Mouse (Mus musculus) frontal cortex, adult 2 months (tissue): ENCODE measurements around the gene Zfp275. TPM values are rescaled to one million over a fixed set of nuclear protein-coding genes. Genes with fewer than 3 reads are reported as not detected.
A peak's percentile ranks its signal among the peaks of the same experiment; 100 is the strongest.
"Not testable (repeated sequence)": the region's sequence is repeated elsewhere in the genome, so short reads cannot be mapped to it uniquely, and the experiment has no call there.

Experiments used
- DNase-seq, 2 experiments: peaks; one replicate each; pipeline ENCODE4 v3.0.0; 2022; ENCODE audit warnings: low spot score in 1 of 2; ENCODE audit errors: extremely low spot score in 1 of 2
- polyA plus RNA-seq: library from polyadenylated mRNA; depleted of rRNA; stranded (reverse); fragments of >200 nt; gene quantifications from 2 replicates; pipeline ENCODE4 v1.2.3, GENCODE M21; 2012; rRNA removed

Zfp275 gene
- polyA plus RNA-seq, result 16.9 and 17.5 TPM in 2 replicates

DNA sequence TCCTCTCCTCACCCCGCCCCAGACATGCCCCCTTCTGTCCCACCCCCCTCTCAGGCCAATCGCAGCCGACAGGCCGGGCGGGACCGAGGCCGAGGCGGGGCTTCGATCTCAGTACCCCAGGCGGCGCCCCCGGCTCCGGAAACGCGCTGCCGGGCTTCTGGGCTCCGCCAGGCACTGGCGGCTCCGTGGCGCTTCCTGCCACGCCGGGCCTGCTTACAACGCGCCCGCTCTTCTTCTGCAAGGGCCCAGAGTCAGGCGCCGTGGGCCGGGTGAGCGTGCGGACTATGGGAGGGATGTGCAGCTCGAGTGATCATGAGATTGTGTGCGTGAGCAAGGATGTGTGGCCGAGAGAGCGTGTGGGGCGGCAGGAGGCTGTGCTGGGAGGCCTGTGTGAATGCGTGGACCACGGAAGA is at the start of gene Zfp275:
Zfp275 (plus strand) TSS at position 139 of the 413 bp plus-strand sequence.
- DNase-seq, result peak; percentile 14 to 69

DNA sequence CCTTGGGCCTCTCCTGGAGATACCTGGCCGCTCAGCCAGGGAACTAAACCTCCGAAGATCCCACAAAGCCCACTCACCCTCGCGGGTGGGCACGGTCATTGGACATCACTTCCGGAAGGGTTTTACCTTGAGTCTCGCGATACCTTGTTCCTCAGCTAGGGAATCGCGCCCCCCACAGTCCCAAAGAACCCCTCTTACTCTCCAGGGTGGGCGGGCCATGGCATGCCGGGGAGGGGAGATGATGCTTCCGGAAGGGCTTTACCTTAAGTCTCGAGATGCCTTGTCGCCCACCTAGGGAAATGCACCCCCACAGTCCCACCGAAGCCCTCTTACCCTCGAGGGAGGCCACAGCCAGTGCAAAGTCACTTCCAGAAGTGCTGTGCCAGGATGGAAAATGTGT is 49.5 kb upstream of the Zfp275 start, which contains the start of the genes Xlr5a and Xlr5c:
Xlr5a (minus strand) TSS at position 101 of the 400 bp plus-strand sequence.
Xlr5c (minus strand) TSS at position 101 of the 400 bp plus-strand sequence.
- DNase-seq, result not testable (repeated sequence)

DNA sequence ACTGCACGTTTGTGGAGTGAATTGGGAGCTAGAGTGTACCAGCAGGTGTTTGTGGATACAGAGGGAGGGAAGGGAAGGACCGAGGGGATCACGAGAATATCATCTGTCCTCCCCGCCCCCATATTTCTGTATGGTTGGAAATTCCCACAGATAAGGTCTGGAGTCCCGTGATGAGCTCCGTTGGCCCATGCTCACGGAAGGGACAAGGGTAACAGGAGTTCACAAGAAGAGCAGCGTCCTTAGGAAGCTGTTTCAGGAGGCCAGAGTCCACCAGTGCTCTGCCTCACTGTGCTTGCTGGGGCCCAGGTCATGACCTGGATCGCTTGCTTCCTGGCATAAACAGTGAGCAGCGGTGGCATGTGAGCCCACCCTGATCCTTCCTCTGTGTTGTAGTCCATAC is 46.7 kb upstream of the Zfp275 start:
- DNase-seq, result not testable (repeated sequence)

DNA sequence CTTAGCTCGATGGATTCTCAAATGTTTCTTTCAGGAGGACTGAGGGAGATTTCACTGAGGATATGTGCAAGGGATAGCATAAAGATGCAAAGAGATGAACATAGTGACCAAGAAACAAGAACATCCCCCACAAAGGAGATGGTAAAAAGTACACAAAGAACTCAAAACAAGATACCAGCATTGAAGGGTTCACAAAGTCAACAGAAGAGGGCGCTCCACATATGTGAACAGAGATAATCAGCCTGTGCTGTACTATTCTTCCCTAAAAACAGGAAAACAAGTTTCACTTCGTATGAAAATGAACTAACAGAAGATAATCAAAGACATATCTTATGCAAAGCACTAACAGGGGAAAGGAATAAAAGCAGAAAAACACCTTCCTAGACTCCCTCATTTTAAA is 29.9 kb upstream of the Zfp275 start:
- peak in 1 of 2 experiments; percentile 65 for DNase-seq

DNA sequence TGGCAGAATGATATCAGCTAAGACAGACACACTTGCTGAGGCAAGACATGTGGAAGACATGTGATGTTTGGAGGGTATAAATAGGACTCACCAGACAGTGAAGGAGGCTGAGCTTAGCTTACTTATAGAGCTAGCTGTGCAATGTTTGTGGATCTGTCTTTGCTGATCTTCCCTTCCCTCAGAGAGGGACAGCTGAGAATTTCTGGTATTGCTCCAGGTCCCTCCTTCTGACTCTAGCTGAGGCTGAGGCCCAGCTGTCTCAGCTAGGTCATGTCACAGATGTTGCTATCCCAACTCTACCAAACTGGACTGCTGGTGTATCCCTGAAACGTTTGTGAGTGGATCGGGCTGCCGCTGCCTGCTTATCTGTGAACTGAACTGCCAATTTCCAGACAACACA is 21.4 kb upstream of the Zfp275 start:
- DNase-seq, result no peak

DNA sequence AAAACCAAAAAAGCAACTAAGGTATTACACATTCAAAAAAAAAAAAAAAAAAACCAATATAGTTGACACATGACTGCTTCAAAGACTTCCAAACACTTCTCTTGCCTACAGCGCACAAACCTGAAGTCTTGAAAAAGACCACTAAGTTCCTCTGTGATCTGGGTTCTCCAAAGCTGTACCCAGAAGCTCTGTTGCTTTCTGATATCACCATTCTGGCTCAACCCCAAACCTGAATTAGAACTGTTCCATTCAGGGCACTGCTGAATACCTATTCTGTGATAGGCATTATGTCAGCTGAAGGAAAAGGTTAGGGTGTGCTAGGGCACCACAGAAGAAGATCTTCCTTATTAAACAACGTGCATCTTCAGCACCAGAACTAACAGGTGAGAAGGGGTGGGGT is 15.2 kb upstream of the Zfp275 start:
- DNase-seq, result no peak

DNA sequence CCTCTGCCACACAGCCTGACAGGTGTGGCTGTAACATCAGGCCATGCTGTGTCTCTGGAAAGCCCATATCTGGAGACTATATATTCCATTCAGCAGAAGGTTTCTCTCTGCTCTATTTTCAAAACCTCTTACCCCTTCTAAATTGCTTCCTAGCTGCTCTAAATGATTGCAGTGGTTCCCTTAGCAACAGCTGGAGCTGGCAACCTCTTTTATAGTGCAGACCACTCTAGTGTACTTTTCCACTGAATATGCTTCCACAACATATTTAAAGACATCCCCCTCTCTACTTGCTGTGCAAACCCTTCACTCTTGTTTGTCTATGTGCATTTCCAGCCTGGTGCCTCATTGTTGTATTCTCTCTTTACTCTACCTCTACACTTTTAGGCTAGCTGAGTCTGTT is 8.9 kb upstream of the Zfp275 start:
- no peak for DNase-seq

DNA sequence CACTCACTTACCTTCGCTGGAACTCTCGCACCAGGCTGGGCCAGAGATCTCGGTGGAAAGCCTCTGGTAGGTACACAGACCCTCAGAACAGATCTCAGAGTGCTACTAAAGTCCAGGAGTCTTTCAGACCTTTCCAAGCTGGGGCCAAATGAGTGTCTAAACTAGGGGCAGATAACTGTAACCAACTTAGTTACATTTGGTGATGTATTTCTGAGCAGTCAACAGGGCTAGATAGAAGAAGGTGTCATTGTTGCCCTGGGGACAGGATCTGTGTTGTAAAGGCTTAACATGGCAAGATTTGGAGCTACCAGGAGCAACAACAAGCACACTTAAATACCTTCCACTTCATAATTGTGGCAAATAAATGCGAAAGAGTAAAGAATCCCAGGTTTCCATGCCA is 5.7 kb upstream of the Zfp275 start, which contains the start of gene Gm45015:
Gm45015 (minus strand) TSS at position 101 of the 400 bp plus-strand sequence.
- DNase-seq, result no peak

DNA sequence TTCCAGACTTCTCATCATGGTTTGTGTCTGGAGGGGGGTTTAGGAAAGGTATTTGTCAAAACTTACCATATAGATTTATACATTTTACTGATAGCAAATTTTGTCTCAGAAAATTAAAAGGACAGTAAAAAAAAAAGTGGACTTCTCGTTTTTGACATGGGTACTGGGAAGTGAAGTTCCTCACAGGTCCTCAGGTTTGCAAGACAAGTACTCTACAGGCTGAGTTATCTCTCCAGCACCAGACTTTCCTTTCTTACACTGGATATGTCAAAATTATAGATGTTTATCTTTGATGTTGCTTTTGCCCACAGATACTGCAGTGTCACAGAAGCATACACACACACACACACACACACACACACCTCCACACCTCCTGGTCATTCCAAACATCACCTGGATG is 948 bp upstream of the Zfp275 start:
- no peak for DNase-seq

DNA sequence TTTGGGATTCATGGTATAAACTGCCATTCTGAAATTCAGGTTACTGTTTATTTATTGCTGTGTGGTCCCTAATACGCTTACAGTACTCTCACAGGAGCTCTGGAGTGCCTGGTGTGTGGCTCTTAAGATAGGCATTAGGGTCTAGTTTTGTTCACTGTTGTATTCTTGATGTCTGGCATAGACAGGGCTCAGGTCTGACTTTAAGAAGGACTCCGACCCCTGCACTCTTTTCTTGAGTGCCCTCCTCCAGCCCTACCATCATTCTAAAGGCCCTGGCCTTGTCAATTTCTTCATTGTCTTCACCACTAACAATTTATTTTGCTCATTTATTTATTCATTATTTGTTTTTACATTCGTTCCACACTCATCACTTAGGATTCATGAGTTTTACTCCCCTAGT is 353 bp upstream of the Zfp275 start:
- DNase-seq, result no peak

DNA sequence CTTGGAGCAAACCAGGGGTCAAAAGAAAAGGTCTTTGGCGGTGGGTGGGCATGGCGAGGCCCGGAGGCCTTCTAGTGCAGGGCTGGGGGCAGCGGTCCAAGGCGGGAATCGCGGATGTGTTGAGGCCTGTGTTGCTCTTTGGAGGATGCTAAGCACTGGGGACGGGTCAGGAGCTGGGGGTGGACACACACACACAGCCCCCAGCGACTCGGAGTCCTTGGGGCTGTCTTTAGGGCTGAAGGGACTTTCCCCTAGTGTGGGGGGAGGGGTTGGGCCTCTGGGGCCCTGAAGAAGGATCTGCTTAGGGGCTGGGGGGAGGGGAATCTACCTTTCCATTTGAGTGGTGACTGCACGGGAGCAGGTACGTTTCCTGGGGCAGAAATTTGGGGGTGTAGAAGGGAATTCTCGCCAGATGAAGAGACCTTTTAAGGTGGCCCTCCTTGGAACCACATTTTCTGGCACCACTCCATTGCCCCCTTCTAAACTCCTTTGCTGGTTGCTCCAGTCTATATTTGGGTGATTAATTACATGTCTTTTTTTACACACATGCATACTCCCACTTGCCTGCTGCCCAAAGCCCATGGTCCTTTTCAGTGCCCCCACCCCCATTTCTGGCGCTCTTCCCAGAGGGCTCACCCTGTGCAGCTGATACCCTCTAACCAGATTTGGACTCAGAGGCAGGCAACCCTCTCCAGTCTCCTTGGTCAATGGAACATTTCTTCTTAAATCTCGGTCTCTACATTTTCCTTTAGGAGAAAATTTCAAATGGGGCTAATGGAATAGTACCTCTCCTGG is 717 bp downstream of the Zfp275 start:
- DNase-seq, result no peak

DNA sequence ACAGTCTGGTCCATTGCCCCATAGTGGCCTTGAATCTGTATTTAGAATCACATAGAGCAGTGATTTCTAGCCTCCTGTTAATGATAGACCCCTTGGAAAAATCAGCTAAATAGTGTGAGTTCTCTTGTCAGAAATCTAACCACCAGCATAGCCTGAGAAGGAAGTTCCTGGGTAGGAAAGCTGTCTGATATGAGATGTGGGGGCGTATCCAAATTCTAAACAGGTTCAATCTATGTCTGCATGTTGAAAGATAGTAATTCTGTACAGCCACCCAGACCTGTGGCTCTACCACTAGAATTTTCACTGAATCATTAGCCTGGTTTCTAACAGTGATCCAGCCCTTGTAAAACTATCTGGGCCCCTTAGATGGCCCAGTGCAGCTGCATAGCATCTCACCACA is 1.4 kb downstream of the Zfp275 start:
- no peak for DNase-seq

DNA sequence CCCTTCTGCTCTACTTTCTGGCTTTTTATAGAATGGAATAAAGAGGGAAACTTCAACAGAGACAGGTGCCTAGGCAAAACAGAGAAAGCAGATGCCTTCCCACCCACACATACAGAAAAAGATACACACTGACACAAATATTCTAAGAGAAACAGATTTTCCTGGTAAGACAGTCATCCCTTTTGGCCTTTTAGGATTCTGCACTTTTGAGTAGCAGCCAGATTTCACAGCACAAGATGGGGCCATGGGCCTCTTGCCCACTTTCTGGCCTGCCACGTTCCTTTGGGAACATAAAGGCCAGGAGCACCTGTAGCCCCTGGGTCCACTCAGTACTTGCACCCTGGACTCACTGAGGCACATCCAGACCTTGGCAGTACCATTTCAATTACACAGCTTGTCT is 1.9 kb downstream of the Zfp275 start:
- DNase-seq, result peak in 1 of 2 experiments; percentile 15

DNA sequence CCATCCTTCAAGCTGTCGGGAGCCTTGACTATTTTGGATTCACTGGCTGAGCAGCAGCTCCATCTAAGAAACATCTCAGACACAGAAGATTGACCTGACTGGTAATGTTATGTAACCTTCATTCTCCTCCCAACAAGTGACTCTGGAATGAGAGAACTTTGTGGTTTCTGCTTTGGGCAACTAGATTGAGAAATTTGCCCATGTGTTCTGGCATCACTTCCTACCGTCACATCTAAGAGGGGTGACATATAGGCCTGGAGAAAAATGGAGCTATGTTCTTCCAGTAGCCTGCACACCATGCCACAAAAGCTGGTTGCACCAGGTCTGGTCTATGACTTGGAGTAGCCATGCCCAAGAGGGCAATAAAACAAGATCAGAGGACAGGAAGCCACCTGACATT is 13.7 kb downstream of the Zfp275 start:
- no peak for DNase-seq

DNA sequence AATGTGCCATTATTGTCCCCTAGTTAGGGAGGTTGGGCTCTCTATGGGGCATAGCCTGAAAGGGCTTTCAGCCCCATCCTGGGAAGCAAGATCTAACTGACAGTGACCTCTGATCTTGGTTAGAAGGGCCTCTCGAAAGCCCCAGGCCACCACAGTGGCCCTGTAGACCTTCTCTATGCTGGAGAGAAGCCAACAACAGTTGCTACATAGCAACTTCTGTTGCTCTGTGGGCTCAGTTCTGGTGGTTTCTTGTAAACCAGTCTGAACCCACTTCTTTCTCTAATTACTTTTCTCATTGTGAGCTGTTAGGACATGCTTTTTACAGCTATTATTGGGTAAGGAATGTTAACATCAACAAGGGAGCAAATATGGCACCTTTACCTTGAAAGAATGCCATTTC is 14.3 kb downstream of the Zfp275 start:
- no peak for DNase-seq

DNA sequence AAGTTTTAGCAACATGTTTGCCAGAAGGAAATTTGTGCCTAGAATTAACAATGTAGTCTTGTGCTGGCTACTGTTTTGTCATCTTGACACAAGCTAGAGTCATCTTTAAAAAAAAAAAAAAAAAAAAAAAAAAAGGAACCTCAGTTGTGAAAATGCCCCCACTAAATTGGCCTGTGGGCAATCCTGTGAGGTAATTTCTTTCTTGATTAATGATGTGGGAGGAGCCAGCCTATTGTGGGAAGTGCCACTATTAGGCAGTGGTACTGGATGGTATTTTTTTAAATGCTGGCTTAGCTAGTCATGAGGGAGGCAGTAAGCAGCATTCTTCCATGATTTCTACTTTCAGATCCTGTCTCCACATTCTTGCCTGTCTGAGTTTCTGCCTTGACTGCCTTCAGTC is 20.9 kb downstream of the Zfp275 start:
- no peak for DNase-seq

DNA sequence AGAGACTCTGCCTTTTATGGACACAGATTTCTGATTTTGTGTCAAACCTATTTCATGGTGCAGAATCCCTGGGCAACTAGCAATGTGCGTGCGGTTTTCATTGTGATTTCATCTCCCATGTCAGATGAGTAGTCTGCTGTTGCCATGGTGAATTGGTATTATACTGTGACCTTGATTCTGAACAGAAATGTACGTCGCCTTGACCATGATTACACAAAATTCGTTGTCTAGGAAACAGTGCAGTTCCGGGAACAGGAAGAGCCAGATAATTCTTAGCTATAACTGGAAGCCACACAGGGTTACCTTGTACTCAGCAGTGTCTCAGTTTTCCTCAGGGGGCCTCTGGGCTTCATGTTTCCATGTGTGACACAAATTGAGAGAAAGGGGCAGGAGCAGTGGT is 42.0 kb downstream of the Zfp275 start:
- DNase-seq, result peak in 1 of 2 experiments; percentile 8

DNA sequence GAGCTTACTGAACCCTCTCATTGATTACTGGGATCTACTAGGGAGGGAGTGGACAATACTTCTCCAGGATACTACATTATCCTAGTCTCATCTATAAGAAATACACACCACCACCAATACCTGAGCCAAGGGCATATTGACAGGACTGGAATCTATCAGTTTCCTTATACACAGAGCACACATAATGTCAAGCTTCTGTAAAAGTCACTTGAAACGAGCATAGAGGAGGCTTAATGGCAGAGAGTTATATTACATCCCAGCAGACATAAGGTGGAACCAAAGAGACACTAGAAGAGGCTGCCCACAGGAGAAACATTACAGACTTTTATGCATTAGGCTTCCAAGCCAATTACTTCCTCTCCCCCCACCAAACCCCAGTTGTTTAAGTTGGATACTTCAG is 42.5 kb downstream of the Zfp275 start:
- no peak for DNase-seq

DNA sequence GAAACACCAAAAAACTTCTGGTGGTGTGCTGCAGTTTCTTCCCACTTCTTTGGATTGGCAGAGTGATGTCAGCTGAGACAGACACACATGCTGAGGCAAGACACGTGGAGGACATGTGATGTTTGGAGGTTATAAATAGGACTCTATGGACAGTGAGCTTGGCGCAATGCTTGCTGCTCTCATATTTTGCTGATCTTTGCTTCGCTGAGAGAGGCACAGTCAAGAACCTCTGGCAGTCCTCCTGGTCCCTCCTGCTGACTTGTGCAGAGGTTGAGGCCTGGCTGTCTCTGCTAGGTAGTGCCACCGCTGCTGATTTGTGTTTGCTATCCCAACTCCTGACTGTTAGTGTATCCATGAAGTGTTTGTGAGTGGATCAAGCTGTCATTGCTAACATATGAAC is 49.1 kb downstream of the Zfp275 start:
- DNase-seq, result no peak

DNA sequence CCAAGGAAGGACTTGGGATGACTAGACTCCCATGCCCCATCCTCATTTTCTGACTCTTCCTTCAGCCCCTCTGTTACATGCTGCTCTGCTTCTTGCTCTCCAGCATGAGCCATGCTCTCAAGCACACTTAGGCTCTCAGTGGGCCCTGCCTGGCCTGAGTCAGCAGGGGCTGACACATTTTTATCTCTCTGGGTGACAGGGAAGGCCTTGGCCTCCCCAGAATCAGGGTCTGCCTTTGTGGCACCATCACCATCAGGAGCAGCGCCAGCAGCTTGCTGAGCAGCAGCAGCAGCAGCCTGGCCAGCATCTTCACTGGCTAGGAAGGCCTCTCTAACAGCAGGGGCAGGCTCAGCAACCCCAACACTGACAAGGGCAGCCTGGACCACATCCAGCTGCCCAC is 54.0 kb downstream of the Zfp275 start:
- DNase-seq, result no peak

DNA sequence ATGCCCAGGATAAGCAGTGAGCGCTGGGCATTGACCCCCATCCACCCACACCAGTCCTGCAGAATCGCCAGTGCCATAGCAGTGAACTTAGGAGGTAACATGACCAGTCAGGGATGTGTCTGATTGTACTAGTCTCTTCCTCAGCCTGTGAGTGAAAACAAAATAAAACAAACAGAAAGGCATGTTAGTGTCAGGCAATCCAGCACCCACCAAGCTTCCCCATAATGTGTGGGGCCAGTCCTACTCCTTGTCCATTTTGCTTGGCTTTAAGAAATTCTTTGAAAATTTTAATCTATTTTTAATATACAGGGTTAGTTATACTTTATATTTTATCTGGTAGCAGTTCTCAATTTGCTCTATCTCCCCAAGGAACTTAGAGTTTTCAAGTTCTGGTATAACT is 56.2 kb downstream of the Zfp275 start, which contains the start of gene Gm18336:
Gm18336 (minus strand) TSS at position 101 of the 400 bp plus-strand sequence.
- DNase-seq, result not testable (repeated sequence)

DNA sequence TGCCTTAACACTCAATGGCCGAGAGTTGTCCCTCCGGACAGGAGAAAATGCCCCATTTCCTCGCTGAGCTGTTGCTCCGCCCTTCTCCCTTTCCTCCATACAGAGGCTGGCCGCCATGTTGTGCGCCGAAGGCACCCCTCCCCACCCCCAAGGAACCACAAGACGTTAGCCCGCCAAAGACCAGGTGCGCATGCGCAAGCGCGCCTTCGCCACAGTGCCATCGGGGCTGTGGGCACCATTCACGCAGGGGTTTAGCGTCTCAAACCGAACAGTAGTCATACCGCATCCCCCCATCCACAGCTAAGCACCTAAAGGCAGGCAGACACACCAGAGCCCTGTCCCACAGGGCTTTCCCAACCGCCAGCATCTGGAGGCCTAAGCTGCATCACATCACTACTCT is 58.5 kb downstream of the Zfp275 start:
- no peak for DNase-seq
